Mouse (Mus musculus): Measurements from ENCODE around the gene Os9.
A peak's percentile ranks its signal among the peaks of the same experiment; 100 is the strongest.
"Not testable (repeated sequence)": the region's sequence is repeated elsewhere in the genome, so short reads cannot be mapped to it uniquely, and the experiment has no call there.

The Os9 gene

DNA sequence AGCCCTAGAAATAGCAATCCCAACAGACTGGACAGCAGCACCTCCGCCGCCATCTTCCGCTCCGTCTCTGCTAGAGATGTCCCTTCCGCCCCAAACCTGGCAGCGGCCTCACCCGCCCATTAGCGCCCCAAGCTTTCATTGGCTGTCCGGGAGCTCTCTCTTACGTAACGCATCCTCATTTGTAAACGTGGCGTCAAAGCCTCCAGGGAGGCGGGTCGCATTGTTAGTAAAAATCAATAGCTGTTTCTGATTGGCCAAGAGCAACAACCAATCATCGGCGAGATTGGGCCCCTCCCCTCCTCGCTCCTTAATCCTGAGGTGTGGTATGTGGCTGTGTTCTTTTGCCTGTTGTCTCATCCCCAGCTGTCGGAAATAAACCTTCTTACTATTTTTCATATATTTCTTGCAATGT is at the start of gene Os9:
Gene Os9 (minus strand): TSS at position 66 of the 412 bp plus-strand sequence.
- peak; percentile 96 for DNase-seq

DNA sequence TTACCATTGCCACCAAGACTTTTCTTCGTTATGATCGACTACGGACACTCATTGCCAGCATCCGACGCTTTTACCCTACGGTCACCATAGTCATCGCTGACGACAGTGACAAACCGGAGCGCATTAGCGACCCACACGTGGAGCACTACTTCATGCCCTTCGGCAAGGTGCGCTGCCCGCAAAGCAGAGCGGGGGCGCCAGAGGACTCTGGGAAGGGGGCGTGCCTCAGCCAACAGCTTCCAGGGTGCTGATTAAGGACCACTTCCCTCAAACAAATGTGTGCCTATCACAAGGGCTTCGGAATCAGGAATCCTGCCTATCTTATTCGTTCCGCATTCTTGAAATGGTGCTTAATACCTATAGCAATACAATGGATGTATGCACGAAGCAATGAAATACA is 49.1 kb upstream of the Os9 start:
- no peak for DNase-seq

- no peak for DNase-seq
Observed at GRCm38 (mm10) chr10:127167614-127168192, 46.8 kb upstream of the Os9 start.

- no peak for DNase-seq
Observed at GRCm38 (mm10) chr10:127166771-127167613, 46.1 kb upstream of the Os9 start.

- no peak for DNase-seq
Observed at GRCm38 (mm10) chr10:127166404-127166715, 45.4 kb upstream of the Os9 start.

- DNase-seq: peak; percentile 60
Observed at GRCm38 (mm10) chr10:127165654-127166403, 44.9 kb upstream of the Os9 start.

- DNase-seq: peak; percentile 63
Observed at GRCm38 (mm10) chr10:127165354-127165653, 44.4 kb upstream of the Os9 start.

DNA sequence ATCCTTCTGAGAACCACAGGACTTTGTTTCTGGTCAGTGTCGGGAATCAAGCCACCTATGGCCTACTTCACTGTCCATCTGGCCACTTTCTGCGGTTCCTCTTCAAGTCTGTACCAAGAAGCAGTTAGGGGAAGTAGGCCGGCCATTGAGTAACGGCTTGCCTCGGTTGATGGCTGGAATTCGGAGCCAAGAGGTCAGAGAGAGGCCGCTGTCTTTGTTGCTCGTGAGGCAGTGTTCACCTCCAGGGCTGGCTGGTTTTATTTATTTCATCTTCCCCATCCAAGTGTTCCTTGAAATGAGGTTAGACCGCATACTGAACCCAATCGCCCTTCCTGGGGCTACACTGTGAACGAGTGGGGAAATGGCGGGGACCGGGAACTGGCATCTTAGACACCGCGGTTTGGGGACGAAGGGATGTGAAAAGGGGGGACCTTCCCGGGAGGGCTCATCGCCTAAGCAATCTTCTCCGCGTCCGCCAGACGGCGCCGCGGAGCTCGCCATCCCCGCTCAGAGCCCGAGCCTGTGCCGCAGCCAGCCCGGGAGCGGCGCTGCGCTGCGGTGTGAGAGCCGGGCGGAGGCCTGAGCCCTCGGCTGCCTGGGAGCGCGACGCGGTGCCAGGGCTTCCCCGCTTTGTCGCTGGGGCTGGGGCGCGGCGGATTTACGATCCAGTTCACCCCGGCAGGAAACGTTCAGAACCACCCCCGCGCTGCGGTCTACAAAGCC is 43.9 kb upstream of the Os9 start, which contains the start of gene B4galnt1:
Gene B4galnt1 (plus strand): TSS at position 595 of the 723 bp plus-strand sequence.
- DNase-seq: peak; percentile 85

GRCm38 (mm10) chr10:127164190-127164589 is 43.3 kb upstream of the Os9 start:
- no peak for DNase-seq

- not testable (repeated sequence) for DNase-seq
Observed at GRCm38 (mm10) chr10:127162771-127163261, 41.9 kb upstream of the Os9 start.

DNA sequence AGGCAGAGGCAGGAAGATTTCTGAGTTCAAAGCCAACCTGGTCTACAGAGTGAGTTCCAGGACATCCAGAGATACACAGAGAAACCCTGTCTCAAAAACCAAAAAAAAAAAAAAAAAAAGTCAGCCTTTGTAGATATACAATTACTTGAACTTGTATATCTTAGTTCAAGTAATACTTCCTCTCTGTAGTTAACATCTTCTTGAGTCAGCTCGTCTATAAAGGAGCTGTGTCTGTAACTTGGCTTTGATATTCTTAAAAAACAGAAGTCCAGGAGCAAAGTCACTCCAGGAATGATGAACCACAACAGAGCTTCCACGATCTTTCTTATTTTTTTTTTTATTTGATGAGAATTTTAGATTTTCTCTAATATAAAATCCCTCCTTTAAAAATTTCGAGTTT is 39.8 kb upstream of the Os9 start:
- no peak for DNase-seq

GRCm38 (mm10) chr10:127160081-127160480 is 39.1 kb upstream of the Os9 start:
- DNase-seq: no peak

DNA sequence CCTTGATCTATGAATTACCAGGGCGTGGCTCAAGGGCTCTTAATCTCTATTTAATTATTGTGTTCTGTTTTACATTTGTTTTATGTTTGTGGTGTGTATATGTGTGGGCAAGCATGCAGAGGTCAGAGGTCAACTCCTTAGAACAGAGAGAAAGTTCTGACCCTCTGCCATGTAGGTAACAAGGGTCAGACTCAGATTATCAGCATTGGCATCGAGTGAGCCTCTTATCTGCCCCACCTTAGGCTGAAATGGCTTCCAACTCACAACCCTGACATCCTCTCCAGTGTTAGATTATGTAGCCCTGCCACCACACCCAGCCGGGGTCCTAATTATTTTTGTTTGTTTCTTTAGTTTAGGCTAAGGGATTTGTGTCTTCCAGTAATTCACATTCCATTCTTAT is 37.5 kb upstream of the Os9 start:
- no peak for DNase-seq

- DNase-seq: no peak
Observed at GRCm38 (mm10) chr10:127156511-127156910, 35.6 kb upstream of the Os9 start.

DNA sequence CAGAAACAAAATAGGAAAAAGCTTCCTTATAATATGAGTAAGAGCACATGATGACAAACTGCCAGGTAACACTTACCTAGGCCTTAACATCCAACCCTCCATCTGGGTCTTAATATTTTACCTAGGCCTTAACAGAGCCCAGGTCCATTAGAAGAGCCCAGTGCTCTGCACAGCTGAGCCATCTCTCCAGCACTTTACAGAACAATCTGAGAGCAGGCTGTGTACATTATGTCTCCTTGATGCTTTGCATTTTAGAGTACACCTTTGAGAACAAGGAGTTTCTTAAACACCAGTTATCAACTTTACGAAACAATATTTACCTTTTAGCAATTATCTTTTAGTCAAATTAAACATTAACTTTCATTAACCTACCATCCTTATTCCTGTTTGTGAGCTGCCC is 35.2 kb upstream of the Os9 start:
- no peak for DNase-seq

- no peak for DNase-seq
Observed at GRCm38 (mm10) chr10:127154652-127155051, 33.7 kb upstream of the Os9 start.

DNA sequence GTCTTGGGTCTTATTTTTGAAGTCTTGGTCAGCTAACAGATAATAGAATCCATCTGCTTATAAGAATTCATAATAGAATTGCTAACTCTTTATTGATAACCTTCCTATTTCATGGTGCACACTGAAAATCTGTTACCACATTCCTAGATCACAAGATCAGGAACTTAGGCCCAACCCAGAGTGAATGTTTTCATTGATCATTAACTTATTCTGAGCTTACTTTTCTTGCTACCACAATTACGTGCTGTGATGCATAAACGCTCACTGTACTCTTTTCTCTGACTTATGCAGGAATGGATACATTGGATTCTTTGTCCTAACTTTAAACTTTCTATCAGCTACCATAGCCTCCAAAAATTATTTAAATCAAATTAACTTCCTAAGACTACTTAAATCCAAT is 33.3 kb upstream of the Os9 start:
- DNase-seq: no peak

DNA sequence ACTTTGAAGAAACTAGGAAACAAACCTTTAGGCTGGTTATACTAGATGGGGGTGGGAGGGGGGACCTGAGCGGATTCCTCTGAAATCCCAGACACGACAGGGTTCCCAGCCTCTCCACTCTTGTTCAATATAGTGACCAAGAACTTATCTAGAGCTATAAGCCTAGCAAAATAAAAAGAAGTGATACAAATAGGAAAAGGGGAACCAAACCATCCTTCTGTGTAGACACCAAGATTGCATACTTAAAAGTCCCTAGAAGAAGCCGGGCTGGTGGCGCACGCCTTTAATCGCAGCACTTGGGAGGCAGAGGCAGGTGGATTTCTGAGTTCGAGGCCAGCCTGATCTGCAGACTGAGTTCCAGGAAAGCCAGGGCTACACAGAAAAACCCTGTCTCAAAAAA is 32.4 kb upstream of the Os9 start:
- no peak for DNase-seq

DNA sequence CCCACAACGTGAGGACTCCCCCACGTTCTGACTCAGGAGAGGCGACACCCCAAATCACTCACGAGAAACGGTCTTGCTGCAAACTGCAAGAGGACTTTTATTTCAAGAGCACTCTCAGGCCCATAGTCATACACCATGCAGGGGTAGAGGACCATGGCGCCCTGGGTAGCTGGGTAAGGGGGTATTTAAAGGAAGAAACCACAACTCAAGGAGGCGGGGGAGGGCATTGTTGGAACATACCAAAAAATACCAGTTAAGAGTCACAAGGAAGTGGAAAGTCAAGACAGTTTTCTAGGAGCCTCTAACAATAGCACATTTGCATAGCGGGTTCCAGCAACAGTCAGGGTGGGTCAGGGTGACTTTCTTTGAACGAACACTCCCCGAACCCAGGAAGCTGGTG is 31.6 kb upstream of the Os9 start:
- not testable (repeated sequence) for DNase-seq

DNA sequence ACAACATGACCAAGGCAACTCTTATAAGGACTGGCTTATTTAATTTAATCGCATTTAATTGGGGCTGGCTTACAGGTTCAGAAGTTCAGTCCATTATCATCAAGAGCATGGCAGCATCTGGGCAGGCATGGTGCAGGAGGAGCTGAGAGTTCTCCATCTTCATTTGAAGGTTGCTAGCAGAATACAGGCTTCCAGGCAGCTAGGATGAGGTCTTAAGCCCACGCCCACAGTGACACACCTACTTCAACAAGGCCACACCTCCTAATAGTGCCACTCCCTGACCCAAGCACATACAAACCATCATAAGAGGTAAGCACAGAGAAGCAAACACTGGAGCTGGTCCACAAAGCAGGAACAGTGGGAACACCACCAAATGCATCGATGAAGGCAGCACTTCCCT is 30.3 kb upstream of the Os9 start:
- not testable (repeated sequence) for DNase-seq

DNA sequence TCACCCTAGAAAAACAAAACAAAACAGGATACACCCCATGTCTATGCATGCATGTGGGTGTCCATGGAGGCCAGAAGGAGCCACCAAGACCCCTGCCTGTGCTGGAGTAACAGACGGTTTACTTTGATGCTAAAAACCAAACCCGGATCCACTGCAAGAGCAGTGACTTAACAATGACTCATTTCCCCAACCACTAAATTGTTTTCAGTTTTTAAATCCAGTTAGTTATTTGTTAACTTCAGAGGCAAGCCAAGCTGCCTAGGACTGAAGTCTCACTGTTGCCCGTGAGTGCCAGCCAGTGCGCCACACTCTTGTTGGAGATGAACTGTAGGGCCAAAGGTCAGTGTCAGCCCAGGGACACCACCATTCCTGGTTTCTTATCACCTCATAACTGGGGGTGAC is 29.5 kb upstream of the Os9 start:
- DNase-seq: no peak

DNA sequence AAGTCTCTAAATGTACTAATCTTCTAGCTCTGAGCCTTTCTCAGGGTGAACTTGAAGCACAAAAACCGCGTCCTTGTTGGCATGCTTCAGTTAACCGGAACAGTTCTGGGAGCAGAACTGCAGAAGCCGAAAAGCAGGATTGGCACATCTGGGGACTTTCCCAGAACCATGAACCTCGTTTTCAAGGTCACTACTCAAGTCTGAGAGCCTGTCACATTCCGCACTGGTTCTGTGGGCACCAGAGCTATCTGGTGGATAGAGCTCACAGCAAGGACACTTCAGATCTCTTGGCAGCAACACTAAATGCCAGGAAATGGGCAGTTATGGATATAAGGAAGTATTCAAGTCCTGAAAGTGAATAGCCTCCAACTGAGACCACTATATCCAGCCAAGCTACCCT is 26.2 kb upstream of the Os9 start:
- no peak for DNase-seq

- no peak for DNase-seq
Observed at GRCm38 (mm10) chr10:127145303-127145702, 24.4 kb upstream of the Os9 start.

All from cerebellum, adult 11 months (tissue).